Mouse (Mus musculus): ENCODE measurements around the gene Kif18a.

Kif18a gene

DNA sequence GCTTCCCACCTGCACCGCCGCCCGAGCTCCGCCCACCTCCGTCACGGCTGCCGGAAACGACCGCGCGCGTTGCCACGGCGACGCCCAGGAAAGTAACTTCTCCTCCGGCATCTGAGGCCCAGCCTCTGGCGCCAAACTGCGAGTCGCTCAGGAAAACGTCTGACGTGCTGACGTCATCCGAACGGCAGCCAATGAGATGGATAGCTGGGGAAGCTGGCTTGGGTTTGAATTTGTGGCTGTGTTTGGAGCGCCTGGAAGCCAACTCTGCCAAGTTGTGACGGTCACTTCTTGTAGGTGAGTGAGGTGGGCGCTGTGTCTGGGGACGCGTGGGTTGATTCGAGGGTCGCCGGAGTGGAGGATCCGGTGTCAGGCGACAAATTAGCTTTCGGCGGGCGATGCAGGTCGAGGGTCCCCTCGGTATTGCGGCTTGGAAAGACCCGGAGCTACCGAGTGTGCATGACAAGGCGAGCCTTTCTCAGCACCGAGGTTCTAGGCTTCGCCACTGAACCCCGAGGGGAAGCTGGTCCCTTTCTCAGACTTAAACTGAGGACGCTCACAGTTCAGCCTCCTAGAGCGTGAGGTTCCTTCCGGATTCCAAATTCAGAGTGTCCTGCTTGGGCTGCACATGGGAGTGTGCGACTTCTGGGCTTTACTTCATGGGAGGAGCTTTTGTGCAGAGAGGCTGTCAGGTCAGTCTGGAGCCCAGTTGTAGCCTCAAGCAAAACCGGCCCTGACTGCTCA lies at the start of gene Kif18a, which contains the start of gene Mettl15:
Kif18a (plus strand) TSS at position 139 of the 741 bp plus-strand sequence.
Mettl15 (minus strand) TSS at position 149 of the 741 bp plus-strand sequence.
- DNase-seq (ENCODE audit: low read depth), result peak; percentile 88

- DNase-seq (ENCODE audit: low read depth), result no peak
Observed at GRCm38 (mm10) chr2:109233876-109234275, 46.7 kb upstream of the Kif18a start.

DNA sequence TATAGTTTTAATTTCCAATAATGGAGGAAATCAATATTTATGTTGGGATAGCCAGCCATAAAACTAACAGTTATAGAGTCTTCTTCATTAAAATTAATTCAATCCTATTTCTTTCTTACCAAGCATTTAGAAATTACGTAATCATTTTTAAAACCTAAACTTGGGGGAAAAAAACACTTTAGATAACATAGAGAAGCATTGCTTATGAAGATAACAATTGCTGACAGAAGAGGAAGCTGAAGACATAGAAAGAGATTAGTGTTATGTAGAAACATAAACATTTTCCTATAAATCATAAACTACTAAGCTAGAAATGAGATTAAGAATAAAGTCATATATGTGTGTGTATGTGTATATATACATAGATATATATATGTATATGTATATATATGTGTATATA lies 44.8 kb upstream of the Kif18a start:
- DNase-seq (ENCODE audit: low read depth), result no peak

- peak; percentile 49 for DNase-seq (ENCODE audit: low read depth)
Observed at GRCm38 (mm10) chr2:109241947-109242346, 38.6 kb upstream of the Kif18a start.

DNA sequence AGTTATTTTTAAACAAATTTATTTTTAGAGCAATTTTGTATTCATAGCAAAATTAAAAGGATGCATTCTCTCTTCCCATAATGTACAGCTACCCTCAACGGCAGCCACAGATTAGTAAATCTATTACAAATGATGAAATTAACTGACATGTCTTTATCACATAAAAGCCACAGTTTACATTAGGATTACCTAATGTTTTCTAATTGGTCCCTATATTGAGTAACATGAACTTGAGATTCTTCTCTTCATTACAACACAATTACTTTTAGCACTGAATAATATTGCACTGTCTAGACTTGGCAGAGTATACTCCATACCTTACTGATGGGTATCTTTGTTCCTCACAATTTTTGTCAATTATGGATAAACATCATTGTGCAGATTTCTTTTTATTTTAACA lies 17.8 kb upstream of the Kif18a start:
- DNase-seq (ENCODE audit: low read depth), result no peak

GRCm38 (mm10) chr2:109273098-109273497 lies 7.4 kb upstream of the Kif18a start:
- no peak for DNase-seq (ENCODE audit: low read depth)

DNA sequence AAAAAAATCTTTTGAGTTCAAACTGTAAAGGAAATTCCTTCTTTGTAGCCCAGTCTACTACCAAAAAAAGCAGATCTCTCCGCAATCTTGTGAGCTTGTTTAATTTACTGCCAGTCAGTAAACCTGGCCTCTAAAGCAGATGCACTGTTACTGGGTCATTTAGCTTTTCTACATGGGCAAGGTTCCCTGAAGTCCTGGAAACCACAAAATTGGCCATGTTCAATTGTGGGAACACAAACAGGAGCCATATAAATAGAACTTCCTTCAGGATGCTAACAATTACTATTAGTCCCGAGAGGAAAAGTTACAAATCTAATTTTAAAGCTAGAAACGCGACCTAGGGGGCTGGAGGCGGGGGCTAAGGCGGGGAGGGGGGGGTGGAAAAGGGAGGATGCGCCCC lies 2.9 kb upstream of the Kif18a start:
- DNase-seq (ENCODE audit: low read depth), result peak; percentile 10

GRCm38 (mm10) chr2:109278036-109278435 lies 2.5 kb upstream of the Kif18a start:
- DNase-seq (ENCODE audit: low read depth), result peak; percentile 25

GRCm38 (mm10) chr2:109280272-109280599 lies 302 bp upstream of the Kif18a start:
- no peak for DNase-seq (ENCODE audit: low read depth)

DNA sequence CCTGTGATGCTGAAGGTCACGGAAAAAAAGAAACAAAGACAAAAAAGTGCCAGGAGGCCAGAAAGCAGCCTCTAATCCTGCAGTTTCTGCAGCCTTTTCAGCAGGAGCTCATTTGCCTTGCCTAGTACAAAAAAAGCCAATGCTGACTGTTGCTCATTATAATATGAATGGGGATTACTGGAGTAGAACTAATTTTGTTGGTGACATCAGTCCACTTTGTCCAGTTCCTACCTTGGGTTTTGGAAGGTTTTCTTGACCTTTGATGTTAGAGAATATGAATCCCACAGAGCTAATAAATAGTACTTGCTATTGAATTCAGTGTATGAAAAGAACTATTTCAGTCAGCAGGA lies 778 bp downstream of the Kif18a start:
- DNase-seq (ENCODE audit: low read depth), result no peak

GRCm38 (mm10) chr2:109284121-109284520 lies 3.6 kb downstream of the Kif18a start:
- DNase-seq (ENCODE audit: low read depth), result no peak

DNA sequence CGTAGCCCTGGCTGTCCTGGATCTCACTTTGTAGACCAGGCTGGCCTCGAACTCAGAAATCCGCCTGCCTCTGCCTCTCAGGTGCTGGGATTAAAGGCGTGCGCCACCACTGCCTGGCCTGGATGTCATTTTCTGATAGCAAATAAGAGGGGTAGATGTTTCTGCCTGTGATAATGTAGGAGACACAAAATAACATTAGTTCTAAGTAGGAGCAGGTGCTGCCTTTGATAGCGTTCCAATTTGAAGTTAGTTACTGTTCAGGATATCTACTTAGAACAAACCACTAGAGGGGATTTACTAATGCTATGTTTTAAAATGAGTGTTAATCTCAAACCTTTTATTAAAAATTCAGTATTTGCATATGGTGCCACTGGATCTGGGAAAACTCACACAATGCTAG lies 8.8 kb downstream of the Kif18a start:
- DNase-seq (ENCODE audit: low read depth), result no peak

GRCm38 (mm10) chr2:109296264-109296663 lies 15.7 kb downstream of the Kif18a start:
- DNase-seq (ENCODE audit: low read depth), result no peak

- no peak for DNase-seq (ENCODE audit: low read depth)
Observed at GRCm38 (mm10) chr2:109298160-109298559, 17.6 kb downstream of the Kif18a start.

- no peak for DNase-seq (ENCODE audit: low read depth)
Observed at GRCm38 (mm10) chr2:109302234-109302633, 21.7 kb downstream of the Kif18a start.

GRCm38 (mm10) chr2:109303638-109304037 lies 23.1 kb downstream of the Kif18a start:
- DNase-seq (ENCODE audit: low read depth), result no peak

DNA sequence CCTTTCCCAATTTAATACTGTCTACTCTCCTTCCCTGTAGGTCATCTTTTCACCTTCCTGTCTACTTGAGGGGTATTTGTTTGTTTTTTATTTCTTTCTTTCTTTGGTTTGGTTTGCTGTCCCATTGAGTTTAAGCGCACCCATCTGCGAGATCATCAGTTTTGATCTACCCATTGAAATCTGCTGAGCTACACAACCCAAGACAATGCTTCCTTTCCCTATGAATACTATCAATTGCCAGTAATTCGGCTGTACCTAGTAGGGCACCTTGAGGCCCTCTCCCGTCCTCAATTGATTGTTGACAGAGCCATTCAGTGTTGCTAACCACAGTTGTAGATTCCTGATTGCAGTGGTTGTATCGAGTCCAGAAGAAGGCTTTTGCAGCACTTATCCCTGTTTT lies 30.8 kb downstream of the Kif18a start:
- DNase-seq (ENCODE audit: low read depth), result no peak

DNA sequence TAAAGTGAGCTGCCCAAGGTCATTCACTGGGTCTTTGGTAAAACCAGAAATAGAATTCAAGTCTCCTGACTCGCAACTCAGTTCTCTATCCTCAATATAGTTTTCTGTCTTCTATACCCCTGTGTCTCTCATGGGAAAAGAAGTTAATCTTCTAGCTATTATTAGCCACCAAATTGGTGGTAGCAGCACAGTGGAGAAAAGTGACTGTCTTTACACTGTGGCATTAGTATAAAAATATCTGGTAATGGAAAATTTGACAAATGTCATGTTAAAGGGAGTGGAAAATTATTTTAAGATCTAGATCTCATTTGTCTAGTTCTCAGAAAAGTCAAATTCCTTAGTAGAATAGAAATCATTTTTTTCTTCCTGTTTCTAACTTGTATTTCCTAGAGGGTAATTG lies 51.3 kb downstream of the Kif18a start:
- no peak for DNase-seq (ENCODE audit: low read depth)

GRCm38 (mm10) chr2:109334237-109334636 lies 53.7 kb downstream of the Kif18a start:
- DNase-seq (ENCODE audit: low read depth), result no peak

DNA sequence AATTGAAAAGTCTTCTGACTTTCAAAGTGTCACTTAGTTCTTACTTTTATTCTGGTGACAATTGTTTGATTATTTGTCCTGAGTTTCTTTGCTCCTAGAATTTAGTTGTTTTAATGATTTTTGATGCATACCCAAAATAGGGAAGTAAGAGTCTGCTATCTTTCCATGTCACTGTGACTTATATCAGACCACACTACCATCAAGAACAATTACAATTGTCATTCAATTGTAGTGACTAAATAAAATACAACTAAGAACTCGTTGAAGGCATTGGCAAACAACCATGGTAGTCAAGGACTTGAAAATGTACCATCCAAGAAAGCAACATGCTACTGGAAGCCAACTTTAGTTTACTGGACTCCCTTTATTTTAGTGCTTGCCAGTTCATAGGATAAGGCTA lies 55.2 kb downstream of the Kif18a start:
- no peak for DNase-seq (ENCODE audit: low read depth)

- no peak for DNase-seq (ENCODE audit: low read depth)
Observed at GRCm38 (mm10) chr2:109345386-109345785, 64.8 kb downstream of the Kif18a start.

- no peak for DNase-seq (ENCODE audit: low read depth)
Observed at GRCm38 (mm10) chr2:109348742-109349141, 68.2 kb downstream of the Kif18a start.

- no peak for DNase-seq (ENCODE audit: low read depth)
Observed at GRCm38 (mm10) chr2:109358456-109359141, 78.1 kb downstream of the Kif18a start.

DNA sequence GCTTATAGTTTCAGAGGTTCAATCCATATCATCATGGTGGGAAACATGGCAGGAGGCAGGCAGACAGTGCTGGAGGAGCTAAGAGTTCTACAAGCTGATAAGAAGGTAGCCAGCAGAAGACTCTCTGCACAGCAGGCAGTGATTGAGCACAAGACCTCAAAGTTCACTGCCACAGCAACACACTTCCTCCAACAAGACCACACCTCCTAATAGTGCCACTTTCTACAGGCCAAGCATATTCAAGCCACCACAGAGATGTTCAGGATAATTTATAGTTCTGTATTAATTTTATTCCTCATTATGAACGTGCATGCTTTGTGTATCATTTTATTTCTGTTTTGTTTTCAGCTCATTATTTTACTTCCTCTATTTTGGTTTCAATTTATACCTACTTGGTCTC lies 85.4 kb downstream of the Kif18a start:
- no peak for DNase-seq (ENCODE audit: low read depth)

Measured in fibroblast of lung, adult 2 months (primary cell).